Mouse (Mus musculus) neural tube, embryonic 13.5 days (tissue): ENCODE data around the gene Tcf3. TPM values are rescaled to one million over a fixed set of nuclear protein-coding genes. Genes with fewer than 3 reads are reported as not detected.
A peak's percentile ranks its signal among the peaks of the same experiment; 100 is the strongest.

ENCODE experiments used
- ATAC-seq: fragments of 200-750 bp; cut with Nextera tagmentation; 2 replicates; pipeline ENCODE4 v1.8.0; 2017; ENCODE audit warnings: low read depth, mild to moderate bottlenecking, moderate TSS enrichment, moderate library complexity
- H3K27ac ChIP-seq: fragments of 300-500 bp; sonication (generic); replicated peaks from 2 replicates; pipeline ENCODE4 v1.5.1; 2015; ENCODE audit warnings: moderate library complexity, mild to moderate bottlenecking, inconsistent platforms
- H3K27me3 ChIP-seq: fragments of 300-500 bp; sonication (generic); 2 replicates; pipeline ENCODE4 v1.6.1; 2015; ENCODE audit warnings: mild to moderate bottlenecking, inconsistent platforms
- H3K36me3 ChIP-seq: fragments of 300-500 bp; sonication (generic); 2 replicates; pipeline ENCODE4 v1.6.1; 2015; ENCODE audit warnings: mild to moderate bottlenecking, inconsistent platforms
- H3K4me1 ChIP-seq: fragments of 300-500 bp; sonication (generic); replicated peaks from 2 replicates; pipeline ENCODE4 v1.6.1; 2015; ENCODE audit warnings: inconsistent platforms
- H3K4me2 ChIP-seq: fragments of 300-500 bp; sonication (generic); 2 replicates; pipeline ENCODE4 v1.6.1; 2015; ENCODE audit warnings: inconsistent platforms, mild to moderate bottlenecking, moderate library complexity
- H3K4me3 ChIP-seq: fragments of 300-500 bp; sonication (generic); 2 replicates; pipeline ENCODE4 v1.5.1; 2015; ENCODE audit warnings: mild to moderate bottlenecking, inconsistent platforms
- H3K9ac ChIP-seq: fragments of 300-500 bp; sonication (generic); 2 replicates; pipeline ENCODE4 v1.6.1; 2015; ENCODE audit warnings: moderate library complexity, mild to moderate bottlenecking, inconsistent platforms
- H3K9me3 ChIP-seq: fragments of 300-500 bp; sonication (generic); 2 replicates; pipeline ENCODE4 v1.6.1; 2016; ENCODE audit warnings: inconsistent platforms
- WGBS: fragments of 180-500 bp; shearing (Covaris S2); methylation state at CpG from one replicate; pipeline ENCODE4 v1.1.7; 2015; 5-methylcytosine and 5-hydroxymethylcytosine counted together
- polyA plus RNA-seq: library from polyadenylated mRNA; unstranded; fragments of >200 nt; fragmentation: Nextera tagmentation; extraction: Ambion mirVana; gene quantifications from 2 replicates; pipeline ENCODE4 v1.2.1, GENCODE M21; 2015

The Tcf3 gene
- polyA plus RNA-seq, 1 experiment from 2014 or later = 62.1 TPM

DNA sequence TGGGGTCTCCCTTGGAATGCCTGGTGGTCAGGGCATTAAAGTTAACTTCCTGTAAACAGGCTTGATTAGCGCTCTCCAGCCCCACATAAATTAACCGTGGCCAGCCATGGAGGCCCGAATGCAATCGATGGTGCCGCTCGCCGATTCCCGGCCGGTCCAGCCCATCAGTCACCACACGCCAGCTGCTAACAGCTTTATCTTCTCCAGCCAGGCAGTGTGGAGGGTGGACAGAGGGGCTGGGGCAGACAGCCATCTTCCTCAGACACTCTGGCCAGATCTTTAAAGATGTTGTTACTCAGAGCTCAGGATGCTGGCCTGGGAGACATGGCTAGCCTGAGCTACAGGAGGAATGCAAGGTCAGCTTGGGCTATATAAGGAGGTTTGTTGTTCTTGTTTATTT lies 20.2 kb upstream of the Tcf3 start:
- WGBS = 47% methylated on average over 10 of the region's 10 CpGs
- Histone ChIP-seq H3K36me3 (no peaks in the 10 kb centered on the region), H3K4me2 (no peak overlapping the region), H3K4me3 (no peak overlapping the region), H3K27ac (no peak overlapping the region), H3K9ac (no peak overlapping the region), H3K9me3 (no peaks in the 10 kb centered on the region), H3K27me3 (peaks cover 28% of the 10 kb centered on the region), H3K4me1 (peaks cover 1% of the 10 kb centered on the region; the same call in 1 of the 2 replicates)
- ATAC-seq = no peak

DNA sequence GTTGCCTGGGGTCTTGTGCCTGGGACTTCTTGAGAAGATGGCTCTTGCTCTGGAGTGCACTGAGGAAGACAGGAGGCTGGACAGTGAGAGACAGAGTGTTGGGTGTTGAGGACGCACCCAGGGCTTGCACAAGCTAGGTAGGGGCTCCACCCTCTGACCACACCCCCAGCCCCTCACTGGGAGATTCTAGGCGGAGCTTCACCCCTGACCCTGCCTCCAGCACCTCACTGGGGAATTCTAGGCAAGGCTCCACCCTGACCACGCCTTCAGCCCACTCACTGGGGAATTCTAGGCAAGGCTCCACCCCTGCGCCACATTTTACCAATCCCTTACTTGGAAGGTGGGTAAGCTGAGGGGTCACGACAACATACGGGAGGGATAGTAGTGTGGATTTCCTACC lies 17.2 kb upstream of the Tcf3 start:
- Histone ChIP-seq H3K9ac (no peak overlapping the region), H3K27ac (no peak overlapping the region), H3K36me3 (no peaks in the 10 kb centered on the region), H3K27me3 (peaks cover 43% of the 10 kb centered on the region), H3K9me3 (no peaks in the 10 kb centered on the region), H3K4me2 (no peak overlapping the region), H3K4me1 (0 out of 2 replicates have a peak, but pooled peaks cover 4% of the 10 kb centered on the region), H3K4me3 (no peak overlapping the region)
- WGBS = 11% methylated on average over 6 of the region's 6 CpGs
- ATAC-seq = no peak

DNA sequence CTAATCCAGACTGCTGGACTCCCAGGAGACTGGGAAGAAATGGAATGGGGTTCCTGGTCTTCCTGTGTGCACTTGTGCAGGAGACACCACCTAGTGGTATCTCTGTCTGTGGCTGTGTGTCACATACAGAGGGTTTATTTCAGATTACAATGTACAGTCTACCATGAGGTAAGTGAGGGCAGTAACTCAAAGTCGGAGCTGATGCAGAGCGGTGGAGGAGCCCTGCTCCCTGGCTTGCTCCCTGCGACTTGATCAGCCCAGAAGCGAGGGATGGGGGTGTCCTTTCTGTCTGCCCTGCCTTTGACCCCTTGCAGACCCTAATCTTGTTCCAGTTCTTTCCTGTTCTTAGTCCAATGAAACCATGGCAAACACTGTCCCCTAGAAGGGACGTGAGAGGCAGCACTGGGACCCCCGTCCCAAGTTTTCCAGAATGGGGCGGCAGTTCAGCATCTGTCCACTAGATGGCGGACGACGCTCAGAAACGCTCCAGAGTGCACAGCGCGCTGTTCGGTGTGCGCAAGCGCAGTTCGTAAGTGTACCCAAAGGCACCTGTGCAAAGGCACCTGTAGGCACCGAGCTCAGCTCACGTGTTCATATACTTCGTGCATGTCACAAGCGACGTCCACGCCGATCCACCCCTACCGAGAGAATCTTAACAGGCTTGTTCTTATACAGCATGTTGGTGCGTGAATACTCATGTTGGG lies 12.6 kb upstream of the Tcf3 start:
- no peak overlapping the region for H3K27ac ChIP-seq
- H3K4me2 ChIP-seq = peak overlapping the region; percentile 43
- WGBS = 8% methylated on average over 26 of the region's 26 CpGs
- H3K4me3 ChIP-seq = peak overlapping the region; percentile 18; the same call in 1 of the 2 replicates
- peaks cover 14% of the 10 kb centered on the region for H3K4me1 ChIP-seq
- peak; percentile 83 for ATAC-seq
- no peaks in the 10 kb centered on the region for H3K36me3 ChIP-seq
- no peaks in the 10 kb centered on the region for H3K9me3 ChIP-seq
- H3K9ac ChIP-seq = 0 out of 2 replicates have a peak overlapping the region, but pooled peaks have one; percentile 8
- peaks cover 53% of the 10 kb centered on the region for H3K27me3 ChIP-seq

DNA sequence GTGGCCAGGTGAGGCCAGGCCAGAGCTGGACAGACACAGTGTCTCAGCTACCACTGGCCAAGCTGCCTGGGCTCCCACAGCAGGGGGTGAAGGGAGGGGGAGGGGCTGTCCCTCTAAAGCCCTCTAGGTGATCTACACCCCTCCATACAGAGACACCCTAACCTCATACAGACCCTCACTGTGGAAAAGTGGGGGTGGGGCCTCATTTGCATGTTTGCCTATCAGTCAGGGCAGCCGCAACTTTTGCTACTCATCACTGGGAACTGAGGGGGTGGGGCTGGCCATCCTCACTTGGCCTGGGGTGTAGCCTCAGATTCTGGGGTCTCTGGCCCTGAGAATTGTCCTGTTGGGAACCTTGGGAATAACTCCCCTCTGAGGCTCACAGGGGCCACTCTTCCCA lies 11.6 kb upstream of the Tcf3 start:
- peaks cover 14% of the 10 kb centered on the region for H3K4me1 ChIP-seq
- no peak for ATAC-seq
- WGBS = 23% methylated on average over 1 of the region's 1 CpGs
- no peak overlapping the region for H3K27ac ChIP-seq
- H3K4me2 ChIP-seq = no peak overlapping the region
- H3K9ac ChIP-seq = 0 out of 2 replicates have a peak overlapping the region, but pooled peaks have one; percentile 43
- H3K36me3 ChIP-seq = no peaks in the 10 kb centered on the region
- H3K4me3 ChIP-seq = no peak overlapping the region
- H3K9me3 ChIP-seq = no peaks in the 10 kb centered on the region
- peaks cover 46% of the 10 kb centered on the region for H3K27me3 ChIP-seq

DNA sequence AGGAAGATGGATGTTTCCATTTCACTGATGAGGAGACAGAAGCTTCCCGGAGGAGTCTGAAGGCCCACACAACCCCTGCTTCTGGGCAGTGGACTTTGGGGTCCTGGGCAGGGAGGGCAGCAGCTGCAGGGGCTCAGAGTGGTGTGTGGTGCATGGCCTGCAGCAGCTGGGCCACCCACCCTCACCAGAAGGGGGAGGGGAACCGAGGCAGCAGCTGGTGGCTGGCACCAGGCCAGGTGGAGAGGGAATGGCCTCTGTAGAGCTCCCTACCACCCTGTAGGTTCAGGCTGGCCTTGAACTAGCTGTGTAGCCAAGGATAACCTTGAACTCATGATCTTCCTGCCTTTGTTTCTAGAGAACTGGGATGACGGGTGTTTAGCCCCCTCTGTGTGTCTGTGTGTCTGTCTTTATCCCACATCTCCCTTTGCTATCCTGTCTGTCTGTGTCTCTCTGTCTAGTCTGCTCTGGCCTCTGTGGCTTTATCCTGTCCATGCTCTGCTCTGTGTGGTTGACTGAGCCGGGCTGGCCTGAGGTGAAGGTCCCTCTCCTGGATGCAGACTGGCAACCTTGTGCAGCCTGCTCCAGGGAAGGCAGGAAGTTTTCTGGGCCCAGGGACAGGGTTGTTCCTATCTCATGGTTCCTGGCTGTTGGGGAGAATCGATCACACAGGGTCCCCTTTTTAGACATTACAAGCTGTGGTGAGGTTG lies 11.0 kb upstream of the Tcf3 start:
- Histone ChIP-seq H3K4me3 (no peak overlapping the region), H3K9me3 (no peaks in the 10 kb centered on the region), H3K27ac (no peak overlapping the region), H3K9ac (peak overlapping the region; percentile 43), H3K4me2 (no peak overlapping the region), H3K27me3 (peaks cover 46% of the 10 kb centered on the region), H3K36me3 (no peaks in the 10 kb centered on the region), H3K4me1 (peaks cover 14% of the 10 kb centered on the region)
- ATAC-seq = no peak
- 47% methylated on average over 5 of the region's 5 CpGs for WGBS

DNA sequence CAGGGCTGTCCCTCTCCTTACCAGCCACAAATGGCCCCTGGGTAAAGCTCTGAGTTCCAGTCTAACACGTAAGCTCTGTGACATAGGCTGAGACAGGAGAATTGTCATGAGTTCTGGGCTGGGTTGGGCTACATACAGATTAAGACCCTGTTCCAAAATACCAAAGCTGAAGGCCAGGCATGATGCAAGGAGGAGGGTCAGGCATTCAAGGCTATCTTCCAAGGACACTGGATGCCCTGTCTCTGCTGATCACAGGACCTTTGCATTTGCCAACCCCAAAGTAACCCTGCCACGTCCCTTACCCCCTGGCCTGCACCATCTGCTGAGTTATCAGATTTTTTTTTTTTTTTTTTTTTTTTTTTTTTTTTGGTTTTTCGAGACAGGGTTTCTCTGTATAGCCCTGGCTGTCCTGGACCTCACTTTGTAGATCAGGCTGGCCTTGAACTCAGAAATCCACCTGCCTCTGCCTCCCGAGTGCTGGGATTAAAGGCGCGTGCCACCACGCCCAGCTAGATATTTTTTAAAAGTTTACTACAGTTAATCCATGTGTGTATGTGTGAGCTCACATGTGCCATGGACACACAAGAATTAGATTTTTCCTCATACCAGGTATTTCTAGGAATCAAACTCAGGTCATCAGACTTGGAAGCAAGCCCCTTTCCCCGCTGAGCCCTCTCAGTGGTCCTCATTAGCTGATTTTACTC lies 10.3 kb upstream of the Tcf3 start:
- WGBS = 78% methylated on average over 8 of the region's 8 CpGs
- no peak overlapping the region for H3K4me3 ChIP-seq
- peaks cover 14% of the 10 kb centered on the region for H3K4me1 ChIP-seq
- H3K27me3 ChIP-seq = peaks cover 40% of the 10 kb centered on the region
- H3K36me3 ChIP-seq = no peaks in the 10 kb centered on the region
- H3K9me3 ChIP-seq = no peaks in the 10 kb centered on the region
- no peak for ATAC-seq
- no peak overlapping the region for H3K27ac ChIP-seq
- H3K4me2 ChIP-seq = no peak overlapping the region
- peak overlapping the region; percentile 43 for H3K9ac ChIP-seq

DNA sequence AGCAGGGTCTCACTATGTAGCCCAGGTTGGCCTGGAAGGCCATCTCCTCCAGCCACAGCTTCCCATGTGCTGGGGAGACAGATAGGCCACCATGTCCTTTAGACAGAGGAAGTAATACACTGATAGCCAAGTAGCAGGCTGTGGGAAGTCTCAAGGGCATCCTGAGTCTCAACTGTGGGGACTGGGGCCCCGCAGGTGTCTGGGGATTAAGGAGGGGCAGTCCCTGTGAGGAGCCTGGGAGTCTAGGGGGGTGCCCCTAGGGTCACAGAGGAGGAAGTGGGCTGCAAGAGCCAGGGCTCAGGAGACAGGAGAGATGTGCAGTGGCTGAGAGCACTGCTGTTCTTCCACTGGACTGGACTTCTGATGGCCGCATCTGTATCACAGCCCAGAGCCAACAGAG lies 9.5 kb upstream of the Tcf3 start:
- no peak overlapping the region for H3K9ac ChIP-seq

DNA sequence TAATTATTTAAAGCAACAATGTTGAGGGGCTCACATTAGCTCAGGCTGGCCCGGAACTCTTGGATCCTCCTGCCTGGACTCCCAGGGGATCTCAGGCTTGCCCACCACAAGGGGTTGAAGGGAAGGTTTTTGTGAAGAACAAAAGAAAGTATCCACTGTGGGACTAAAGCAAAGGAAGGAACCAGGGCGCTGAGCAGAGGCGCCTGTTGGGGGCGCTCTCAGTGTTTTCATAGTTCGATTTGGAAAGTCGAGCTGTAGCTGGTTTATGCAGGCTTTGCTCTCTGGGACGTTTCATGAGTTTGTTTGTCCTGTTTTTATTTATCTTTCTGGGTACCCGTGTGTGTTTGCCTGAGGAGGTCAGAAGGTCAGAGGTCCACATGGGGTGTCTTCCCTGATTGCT lies 8.2 kb upstream of the Tcf3 start:
- Histone ChIP-seq H3K4me3 (no peak overlapping the region), H3K9me3 (no peaks in the 10 kb centered on the region), H3K9ac (no peak overlapping the region), H3K27ac (no peak overlapping the region), H3K27me3 (peaks cover 24% of the 10 kb centered on the region), H3K36me3 (no peaks in the 10 kb centered on the region), H3K4me2 (no peak overlapping the region), H3K4me1 (peaks cover 14% of the 10 kb centered on the region)
- WGBS = 59% methylated on average over 8 of the region's 8 CpGs
- ATAC-seq = no peak

More for the DNA sequence above, 9.5 kb upstream of the Tcf3 start:
- Histone ChIP-seq H3K27ac (no peak overlapping the region), H3K36me3 (no peaks in the 10 kb centered on the region), H3K4me2 (no peak overlapping the region), H3K4me1 (peaks cover 14% of the 10 kb centered on the region), H3K27me3 (peaks cover 33% of the 10 kb centered on the region), H3K4me3 (no peak overlapping the region), H3K9me3 (no peaks in the 10 kb centered on the region)
- WGBS = 66% methylated on average over 2 of the region's 2 CpGs
- no peak for ATAC-seq

DNA sequence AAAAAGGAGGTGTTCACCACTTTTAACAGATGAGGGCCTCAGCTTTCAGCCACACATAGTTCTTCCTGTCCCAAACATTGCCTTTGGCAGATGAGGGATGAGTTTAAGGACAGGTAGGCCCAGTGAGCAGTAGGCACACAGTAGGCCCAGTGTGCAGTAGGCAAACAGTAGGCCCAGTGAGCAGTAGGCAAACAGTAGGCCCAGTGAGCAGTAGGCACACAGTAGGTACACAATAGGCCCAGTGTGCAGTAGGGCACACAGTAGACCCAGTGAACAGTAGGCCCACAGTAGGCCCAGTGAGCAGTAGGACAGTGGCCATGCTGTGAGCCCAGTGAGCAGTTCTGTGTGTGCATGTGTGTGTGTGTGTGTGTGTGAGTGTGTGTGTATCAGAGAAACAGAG lies 6.6 kb upstream of the Tcf3 start:
- peaks cover 15% of the 10 kb centered on the region for H3K27me3 ChIP-seq
- no peak overlapping the region for H3K9ac ChIP-seq
- H3K4me2 ChIP-seq = no peak overlapping the region
- H3K4me1 ChIP-seq = peaks cover 15% of the 10 kb centered on the region
- no peak for ATAC-seq
- no peaks in the 10 kb centered on the region for H3K36me3 ChIP-seq
- no peaks in the 10 kb centered on the region for H3K9me3 ChIP-seq
- no peak overlapping the region for H3K27ac ChIP-seq
- no peak overlapping the region for H3K4me3 ChIP-seq

DNA sequence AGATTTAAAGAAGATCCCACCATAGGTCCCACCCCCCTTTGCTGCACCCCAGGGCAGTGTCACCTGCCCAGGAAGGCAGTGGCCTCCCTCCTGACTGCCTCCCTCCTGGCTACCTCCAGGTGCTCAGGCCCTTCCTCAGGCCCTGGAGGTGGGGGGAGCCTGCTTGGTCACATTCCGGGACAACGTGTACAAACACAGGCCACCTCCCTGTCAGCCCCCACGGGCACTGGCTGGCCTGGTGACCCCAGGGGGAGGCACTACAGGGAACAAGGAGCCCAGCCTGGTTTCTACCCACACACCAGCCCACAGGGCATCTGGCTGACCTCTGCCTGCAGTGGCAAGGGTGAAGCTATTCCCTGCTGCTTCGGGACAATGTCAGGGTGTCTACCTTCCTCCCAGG lies 4.5 kb upstream of the Tcf3 start:
- H3K4me3 ChIP-seq = no peak overlapping the region
- no peak for ATAC-seq
- 72% methylated on average over 4 of the region's 4 CpGs for WGBS

DNA sequence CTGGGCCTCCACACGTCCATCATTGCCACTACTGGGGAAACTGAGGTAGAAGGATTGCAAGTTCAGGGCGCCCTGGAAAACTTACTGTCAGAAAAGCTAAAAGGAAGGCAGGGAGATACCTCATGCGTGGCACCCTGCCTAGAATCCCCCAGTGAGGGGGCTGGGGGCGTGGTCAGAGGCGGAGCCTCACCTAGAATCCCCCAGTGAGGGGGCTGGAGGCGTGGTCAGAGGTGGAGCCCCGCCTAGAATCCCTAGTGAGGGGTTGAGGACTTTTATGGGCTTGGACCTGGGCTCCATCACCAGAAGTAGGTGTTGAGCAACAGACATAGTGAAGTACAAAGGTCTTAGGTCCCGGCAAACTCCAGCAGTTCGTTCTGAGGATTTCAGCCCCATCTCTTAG lies 2.8 kb upstream of the Tcf3 start:
- Histone ChIP-seq H3K4me2 (no peak overlapping the region), H3K4me3 (no peak overlapping the region), H3K4me1 (peaks cover 20% of the 10 kb centered on the region), H3K36me3 (no peaks in the 10 kb centered on the region), H3K27ac (no peak overlapping the region), H3K9ac (no peak overlapping the region), H3K9me3 (no peaks in the 10 kb centered on the region), H3K27me3 (no peaks in the 10 kb centered on the region; the same call in 1 of the 2 replicates)
- no peak for ATAC-seq
- 10% methylated on average over 9 of the region's 9 CpGs for WGBS

More for the DNA sequence above, 4.5 kb upstream of the Tcf3 start:
- Histone ChIP-seq H3K9me3 (no peaks in the 10 kb centered on the region), H3K9ac (no peak overlapping the region), H3K27me3 (peaks cover 5% of the 10 kb centered on the region), H3K36me3 (no peaks in the 10 kb centered on the region), H3K4me2 (no peak overlapping the region), H3K4me1 (peaks cover 5% of the 10 kb centered on the region; the same call in 1 of the 2 replicates), H3K27ac (no peak overlapping the region)

DNA sequence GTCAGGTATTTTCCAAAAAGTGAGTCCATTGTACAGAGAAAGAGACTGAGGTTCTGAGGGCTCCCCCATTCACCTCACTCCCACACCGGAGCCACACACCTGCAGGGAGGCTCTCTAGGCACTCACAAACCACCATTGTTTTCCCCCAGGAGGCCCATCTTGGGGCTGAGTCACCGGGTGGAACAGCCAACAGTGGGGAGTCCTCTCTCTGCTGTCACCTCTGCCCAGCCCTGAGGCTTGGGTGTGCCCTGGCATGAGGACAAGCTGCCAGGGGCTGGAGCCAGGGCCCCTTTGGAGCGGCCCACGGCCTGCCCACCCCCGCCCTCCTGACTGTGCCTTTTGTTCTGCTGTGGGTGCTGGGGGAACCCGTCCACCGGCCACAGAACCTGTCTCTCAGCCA lies 2.3 kb upstream of the Tcf3 start:
- Histone ChIP-seq H3K27ac (no peak overlapping the region), H3K9ac (no peak overlapping the region), H3K36me3 (no peaks in the 10 kb centered on the region), H3K4me2 (no peak overlapping the region), H3K9me3 (no peaks in the 10 kb centered on the region), H3K27me3 (no peaks in the 10 kb centered on the region; the same call in 1 of the 2 replicates), H3K4me1 (peaks cover 25% of the 10 kb centered on the region), H3K4me3 (no peak overlapping the region)
- 39% methylated on average over 7 of the region's 7 CpGs for WGBS
- ATAC-seq = no peak
